Mouse (Mus musculus) heart, embryonic 11.5 days (tissue): ENCODE results near the gene Klf2. TPM values are rescaled to one million over a fixed set of nuclear protein-coding genes. Genes with fewer than 3 reads are reported as not detected.
A peak's percentile ranks its signal among the peaks of the same experiment; 100 is the strongest.

ENCODE experiments used
- ATAC-seq: fragments of 200-750 bp; cut with Nextera tagmentation; replicated peaks from 2 replicates; pipeline ENCODE4 v1.8.0; 2017; ENCODE audit warnings: moderate library complexity; ENCODE audit not compliant: insufficient number of reproducible peaks, low FRiP score, low TSS enrichment
- H3K27ac ChIP-seq: fragments of 300-500 bp; sonication (generic); 2 replicates; pipeline ENCODE4 v1.5.1; 2014; ENCODE audit warnings: mild to moderate bottlenecking, low read depth, low read length
- H3K27me3 ChIP-seq: fragments of 300-500 bp; sonication (generic); 2 replicates; pipeline ENCODE4 v1.6.1; 2014; ENCODE audit warnings: mild to moderate bottlenecking, low read length, mixed read lengths; ENCODE audit not compliant: control insufficient read depth, insufficient read depth
- H3K36me3 ChIP-seq: fragments of 300-500 bp; sonication (generic); 2 replicates; pipeline ENCODE4 v1.6.1; 2014; ENCODE audit warnings: mild to moderate bottlenecking, low read length, moderate library complexity, mixed read lengths; ENCODE audit not compliant: control insufficient read depth, insufficient read depth
- H3K4me1 ChIP-seq: fragments of 300-500 bp; sonication (generic); 2 replicates; pipeline ENCODE4 v1.6.1; 2014; ENCODE audit warnings: low read length; ENCODE audit not compliant: control insufficient read depth, insufficient read depth
- H3K4me2 ChIP-seq: fragments of 300-500 bp; sonication (generic); 2 replicates; pipeline ENCODE4 v1.6.1; 2014; ENCODE audit warnings: mild to moderate bottlenecking, moderate library complexity
- H3K4me3 ChIP-seq: fragments of 300-500 bp; sonication (generic); 2 replicates; pipeline ENCODE4 v1.5.1; 2014; ENCODE audit warnings: low read depth, low read length
- H3K9ac ChIP-seq: fragments of 300-500 bp; sonication (generic); 2 replicates; pipeline ENCODE4 v1.6.1; 2014; ENCODE audit warnings: mild to moderate bottlenecking, low read depth, low read length, moderate library complexity
- H3K9me3 ChIP-seq: fragments of 300-500 bp; sonication (generic); replicated peaks from 2 replicates; pipeline ENCODE4 v1.6.1; 2016; ENCODE audit warnings: low read length; ENCODE audit not compliant: control insufficient read depth
- WGBS: fragments of 180-500 bp; shearing (Covaris S2); extraction: QIAGEN DNeasy Blood & Tissue Kit; methylation state at CpG from one replicate; pipeline ENCODE4 v1.1.7; 2014; ENCODE audit not compliant: insufficient replicate concordance; 5-methylcytosine and 5-hydroxymethylcytosine counted together
- polyA plus RNA-seq: library from polyadenylated mRNA; unstranded; fragments of >200 nt; fragmentation: Nextera tagmentation; extraction: Ambion mirVana; gene quantifications from 2 replicates; pipeline ENCODE4 v1.2.1, GENCODE M21; 2014

The Klf2 gene
- polyA plus RNA-seq, result 16.7 and 17.7 TPM in 2 replicates

- WGBS, result under 1% methylated on average over 38 of the region's 46 CpGs
- Histone ChIP-seq H3K4me2 (peak within 1 kb of the TSS; percentile 97), H3K4me1 (peaks cover 22% of the 10 kb centered on the region; the same call in 1 of the 2 replicates), H3K36me3 (no peaks in the 10 kb centered on the region), H3K27me3 (peaks cover 19% of the 10 kb centered on the region), H3K27ac (peak within 1 kb of the TSS; percentile 66), H3K9ac (peak within 1 kb of the TSS; percentile 83), H3K9me3 (no peaks in the 10 kb centered on the region), H3K4me3 (peak within 1 kb of the TSS; percentile 76)
- ATAC-seq, result peak; percentile 96
Measured at GRCm38 (mm10) chr8:72318801-72319322, at the start of gene Klf2. Gene Klf2, plus strand, starts transcription at chr8:72319033.

- no peak overlapping the region for H3K9ac ChIP-seq
- no peaks in the 10 kb centered on the region for H3K9me3 ChIP-seq
- WGBS, result 83% methylated on average over 12 of the region's 12 CpGs
- no peaks in the 10 kb centered on the region for H3K36me3 ChIP-seq
- no peak for ATAC-seq
- no peak overlapping the region for H3K27ac ChIP-seq
- no peak overlapping the region for H3K4me2 ChIP-seq
- H3K4me1 ChIP-seq, result no peaks in the 10 kb centered on the region
- no peaks in the 10 kb centered on the region for H3K27me3 ChIP-seq
- no peak overlapping the region for H3K4me3 ChIP-seq
Measured at GRCm38 (mm10) chr8:72270606-72271005, 48.2 kb upstream of the Klf2 start.

- Histone ChIP-seq H3K27me3 (no peaks in the 10 kb centered on the region), H3K36me3 (no peaks in the 10 kb centered on the region), H3K4me3 (no peak overlapping the region), H3K9me3 (no peaks in the 10 kb centered on the region), H3K9ac (no peak overlapping the region), H3K4me2 (no peak overlapping the region), H3K27ac (no peak overlapping the region), H3K4me1 (no peaks in the 10 kb centered on the region)
- ATAC-seq, result no peak
- WGBS, result 60% methylated on average over 11 of the region's 11 CpGs
Measured at GRCm38 (mm10) chr8:72271051-72271660, 47.7 kb upstream of the Klf2 start.

GRCm38 (mm10) chr8:72271691-72272090, 47.1 kb upstream of the Klf2 start:
- Histone ChIP-seq H3K9me3 (no peaks in the 10 kb centered on the region), H3K27ac (no peak overlapping the region), H3K4me2 (no peak overlapping the region), H3K9ac (no peak overlapping the region), H3K36me3 (no peaks in the 10 kb centered on the region), H3K4me1 (no peaks in the 10 kb centered on the region), H3K27me3 (no peaks in the 10 kb centered on the region), H3K4me3 (no peak overlapping the region)
- WGBS, result 54% methylated on average over 3 of the region's 3 CpGs
- ATAC-seq, result no peak

- Histone ChIP-seq H3K27ac (no peak overlapping the region), H3K4me3 (no peak overlapping the region), H3K4me2 (no peak overlapping the region), H3K9ac (0 out of 2 replicates have a peak overlapping the region, but pooled peaks have one; percentile 10), H3K4me1 (no peaks in the 10 kb centered on the region), H3K9me3 (no peaks in the 10 kb centered on the region), H3K36me3 (no peaks in the 10 kb centered on the region), H3K27me3 (no peaks in the 10 kb centered on the region)
- ATAC-seq, result no peak
- 21% methylated on average over 3 of the region's 3 CpGs for WGBS
Measured at GRCm38 (mm10) chr8:72272361-72272760, 46.5 kb upstream of the Klf2 start.

GRCm38 (mm10) chr8:72273111-72273770, 45.6 kb upstream of the Klf2 start:
- H3K9me3 ChIP-seq, result no peaks in the 10 kb centered on the region
- H3K27ac ChIP-seq, result no peak overlapping the region
- WGBS, result 31% methylated on average over 1 of the region's 1 CpGs
- H3K27me3 ChIP-seq, result no peaks in the 10 kb centered on the region
- no peak overlapping the region for H3K4me3 ChIP-seq
- H3K36me3 ChIP-seq, result no peaks in the 10 kb centered on the region
- H3K9ac ChIP-seq, result no peak overlapping the region
- H3K4me2 ChIP-seq, result no peak overlapping the region
- no peaks in the 10 kb centered on the region for H3K4me1 ChIP-seq
- ATAC-seq, result no peak

- Histone ChIP-seq H3K9ac (no peak overlapping the region), H3K27me3 (no peaks in the 10 kb centered on the region), H3K4me2 (no peak overlapping the region), H3K36me3 (no peaks in the 10 kb centered on the region), H3K4me3 (no peak overlapping the region), H3K27ac (no peak overlapping the region), H3K9me3 (no peaks in the 10 kb centered on the region), H3K4me1 (no peaks in the 10 kb centered on the region)
- no peak for ATAC-seq
- 53% methylated on average over 5 of the region's 5 CpGs for WGBS
Measured at GRCm38 (mm10) chr8:72273807-72274206, 45.0 kb upstream of the Klf2 start.

- Histone ChIP-seq H3K4me1 (0 out of 2 replicates have a peak, but pooled peaks cover 3% of the 10 kb centered on the region), H3K9ac (no peak overlapping the region), H3K27ac (no peak overlapping the region; the same call in 1 of the 2 replicates), H3K4me2 (no peak overlapping the region), H3K27me3 (no peaks in the 10 kb centered on the region), H3K4me3 (no peak overlapping the region), H3K36me3 (no peaks in the 10 kb centered on the region), H3K9me3 (no peaks in the 10 kb centered on the region)
- ATAC-seq, result no peak
- WGBS, result 35% methylated on average over 3 of the region's 3 CpGs
Measured at GRCm38 (mm10) chr8:72277244-72277643, 41.6 kb upstream of the Klf2 start.
